Mouse (Mus musculus) frontal cortex, postnatal 10 days (tissue): ENCODE results near the gene Ifnar2.
A peak's percentile ranks its signal among the peaks of the same experiment; 100 is the strongest.

Experiments used
- DNase-seq, 2 experiments: peaks; one replicate each; pipeline ENCODE4 v3.0.0; 2022; ENCODE audit warnings: low spot score in 2 of 2, mixed read lengths in 1 of 2

The Ifnar2 gene

DNA sequence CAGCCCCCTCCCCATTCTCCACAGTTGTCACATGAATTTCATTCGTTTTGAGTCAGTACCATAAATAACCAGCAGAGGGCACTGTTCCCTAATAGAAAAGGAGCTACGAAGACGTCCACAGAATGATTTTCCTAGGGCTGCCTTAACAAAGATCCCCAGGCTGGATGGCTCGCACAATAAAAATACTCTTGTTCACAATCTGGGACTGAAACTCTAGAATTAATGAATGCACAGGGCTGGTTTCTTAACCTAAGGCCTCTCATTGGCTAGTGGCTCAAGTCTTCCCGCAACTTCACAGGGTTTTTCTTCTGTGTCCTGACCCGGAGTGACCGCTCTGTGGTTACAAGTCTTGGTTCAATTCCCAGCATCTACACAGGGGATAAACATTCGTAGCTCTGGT, 14.0 kb upstream of the Ifnar2 start:
- peak in 1 of 2 experiments; percentile 30 for DNase-seq

- no peak for DNase-seq
These were observed 13.1 kb upstream of the Ifnar2 start for GRCm38 (mm10) chr16:91359531-91359930.

DNA sequence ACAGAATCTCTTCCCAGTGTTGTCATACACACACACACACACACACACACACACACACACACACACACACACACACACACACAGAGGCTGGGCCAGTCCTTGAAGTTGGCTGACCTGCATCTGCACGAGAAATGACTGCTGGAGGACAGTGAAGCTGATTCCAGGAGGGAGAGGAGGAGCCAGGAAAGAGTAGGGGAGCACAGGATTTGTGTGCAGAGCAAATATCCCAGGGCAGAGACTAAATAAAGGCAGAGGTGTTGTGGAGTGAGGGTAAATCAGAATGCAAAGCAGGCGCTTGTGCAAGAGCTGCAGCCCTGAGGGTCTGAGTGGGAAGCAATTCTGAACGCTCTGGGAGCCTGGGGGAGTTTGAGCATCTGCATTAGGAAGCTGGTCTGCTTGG, 12.4 kb upstream of the Ifnar2 start:
- no peak for DNase-seq

DNA sequence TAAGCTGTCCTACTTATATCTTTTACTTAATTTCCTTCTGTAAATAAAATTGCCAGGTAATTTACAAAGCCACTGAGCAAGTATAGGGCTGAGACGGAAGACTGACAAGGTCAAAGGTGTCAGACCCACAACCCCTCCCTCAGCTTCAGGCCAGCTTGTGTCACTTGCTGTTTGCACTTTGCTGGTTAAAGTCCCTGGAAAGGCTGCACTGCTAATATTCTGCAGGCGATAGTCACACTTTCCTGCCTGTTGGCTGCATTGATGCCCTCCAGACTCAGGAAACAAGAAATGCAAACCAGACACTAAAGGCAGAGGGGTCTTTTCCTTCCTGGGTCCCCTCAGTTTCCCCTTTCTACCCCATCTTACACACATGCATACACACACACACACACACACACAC, 10.6 kb upstream of the Ifnar2 start:
- no peak for DNase-seq

DNA sequence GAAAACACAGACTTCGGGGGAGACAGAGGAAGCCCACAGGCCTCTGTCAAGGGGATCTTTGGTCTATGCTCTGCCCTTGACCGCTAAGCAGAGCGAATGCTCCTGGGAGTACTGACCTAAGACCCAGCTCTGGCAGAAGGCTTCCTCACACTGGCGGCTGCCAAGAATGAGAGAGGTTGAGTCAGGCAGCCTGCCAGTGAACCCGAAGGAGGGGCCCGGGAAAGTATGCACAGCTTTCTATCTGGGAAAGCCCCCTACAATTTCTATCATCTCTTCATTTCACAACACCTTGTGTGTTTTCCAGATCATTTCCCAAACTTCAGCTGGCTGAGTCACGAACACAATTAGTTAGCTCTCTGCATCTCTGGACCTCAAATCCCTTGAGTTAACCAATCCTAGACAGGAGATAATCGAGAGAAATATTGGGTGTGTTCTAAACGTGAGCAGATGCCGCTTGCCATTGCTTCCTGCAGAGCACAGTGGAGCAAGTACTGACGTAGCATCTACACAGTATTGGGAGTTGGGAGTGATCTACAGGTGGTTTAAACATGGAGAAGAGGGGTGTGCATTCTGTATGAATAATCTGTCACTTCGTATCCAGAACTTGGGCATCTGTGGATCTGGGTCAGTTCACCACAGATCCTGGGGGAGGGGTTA, 9.8 kb upstream of the Ifnar2 start:
- no peak for DNase-seq

GRCm38 (mm10) chr16:91363483-91363882, 9.1 kb upstream of the Ifnar2 start:
- DNase-seq = no peak

GRCm38 (mm10) chr16:91366567-91366966, 6.0 kb upstream of the Ifnar2 start:
- DNase-seq = no peak

- no peak for DNase-seq
These were observed 5.5 kb upstream of the Ifnar2 start for GRCm38 (mm10) chr16:91367066-91367465.

DNA sequence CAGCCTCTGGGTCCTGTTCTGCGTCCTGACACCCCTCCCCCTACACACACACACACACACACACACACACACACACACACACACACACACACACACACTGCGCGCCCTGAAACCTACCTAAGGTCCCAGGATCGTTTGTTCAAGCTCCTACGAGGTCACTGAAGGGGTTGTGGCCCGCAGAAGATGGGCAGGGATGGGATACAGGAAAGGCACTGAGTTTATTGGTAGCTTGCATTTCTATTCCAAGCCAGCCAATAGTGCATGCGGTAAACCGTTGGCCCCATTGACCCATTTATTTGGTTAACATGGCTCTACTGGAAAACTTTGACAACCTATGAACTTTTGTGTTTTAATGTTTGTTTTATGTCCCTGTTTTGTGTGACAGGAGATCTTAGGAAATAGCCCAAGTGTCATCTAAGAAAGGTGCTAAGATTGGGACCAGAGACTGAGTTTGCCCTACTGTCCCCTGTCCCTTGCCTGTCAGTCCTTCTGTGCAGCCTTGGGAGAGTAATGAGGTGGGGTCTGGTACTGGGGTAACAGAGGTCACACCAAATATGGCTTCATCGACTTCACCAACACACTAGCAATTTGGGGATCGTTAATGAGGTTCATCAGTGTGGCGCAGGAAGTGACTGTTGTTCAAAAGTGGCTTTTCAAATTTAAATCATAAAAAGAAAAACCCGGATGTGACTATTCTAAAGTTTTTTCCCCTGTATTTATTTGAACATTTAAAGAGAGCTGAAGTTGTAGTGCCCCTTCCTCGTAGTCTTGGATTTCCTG, 1.1 kb downstream of the Ifnar2 start:
- no peak for DNase-seq

GRCm38 (mm10) chr16:91374253-91374634, 1.7 kb downstream of the Ifnar2 start:
- DNase-seq = no peak

DNA sequence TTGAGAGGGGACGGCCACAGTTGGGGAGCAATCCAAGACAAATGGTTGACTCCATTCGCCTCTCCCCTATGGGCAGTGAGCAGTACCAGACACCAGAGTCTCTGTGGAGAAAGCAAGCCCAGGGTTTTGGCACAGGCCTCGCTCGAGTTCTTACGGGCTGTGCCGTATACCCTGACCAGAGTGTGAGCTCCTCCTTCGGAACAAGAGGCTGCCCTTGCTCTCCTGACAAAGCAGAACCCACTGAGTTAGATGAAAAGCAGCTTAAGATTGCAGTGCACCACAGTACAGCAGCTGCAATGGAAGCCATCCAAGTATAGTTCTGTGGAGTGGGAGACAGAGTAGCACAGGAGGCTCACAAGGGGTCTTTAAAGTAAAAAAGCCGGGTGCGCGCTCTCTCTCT, 4.1 kb downstream of the Ifnar2 start:
- DNase-seq = no peak

GRCm38 (mm10) chr16:91378431-91378986, 5.9 kb downstream of the Ifnar2 start:
- DNase-seq = no peak

- no peak for DNase-seq
These were observed 6.4 kb downstream of the Ifnar2 start for GRCm38 (mm10) chr16:91378991-91379390.

DNA sequence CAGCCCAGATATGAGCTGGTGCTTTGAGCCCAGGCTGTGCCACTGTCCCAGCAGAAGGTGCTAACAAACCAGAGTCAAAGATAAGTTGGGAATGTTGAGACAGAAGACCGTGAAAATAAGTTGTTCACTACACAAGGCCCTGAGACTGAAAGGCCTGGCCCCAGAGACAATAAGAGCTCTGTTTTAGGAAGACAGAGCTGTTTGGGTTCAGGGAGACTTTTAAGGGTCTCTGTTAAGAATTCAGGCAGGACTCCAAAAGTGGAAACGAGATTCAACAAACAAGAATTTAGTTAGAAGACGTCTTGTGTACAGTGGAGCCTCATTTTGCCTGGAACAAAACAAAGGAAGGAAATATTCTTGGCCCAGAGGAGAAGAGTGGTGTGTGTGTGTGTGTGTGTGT, 6.8 kb downstream of the Ifnar2 start:
- DNase-seq = no peak

DNA sequence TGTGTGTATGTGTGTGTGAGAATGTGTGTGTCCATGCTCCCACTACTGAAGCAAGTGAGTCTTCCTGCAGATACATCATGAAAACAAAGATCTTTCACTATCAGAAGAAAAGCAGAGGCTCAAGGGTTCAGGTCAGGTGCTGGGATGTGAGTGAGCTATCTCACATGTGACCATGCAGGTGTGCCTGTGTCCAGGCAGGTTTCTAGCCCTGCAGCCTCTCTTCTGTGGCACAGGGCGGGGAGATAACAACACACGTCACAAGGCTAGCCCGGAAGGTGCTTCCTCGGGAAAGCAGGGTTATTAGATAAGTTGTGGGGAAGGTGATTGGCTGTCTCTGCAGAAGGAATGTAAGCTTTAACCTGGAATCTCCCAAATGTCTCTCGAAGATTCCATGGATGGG, 7.6 kb downstream of the Ifnar2 start:
- no peak for DNase-seq

- no peak for DNase-seq
These were observed 9.0 kb downstream of the Ifnar2 start for GRCm38 (mm10) chr16:91381606-91382005.

DNA sequence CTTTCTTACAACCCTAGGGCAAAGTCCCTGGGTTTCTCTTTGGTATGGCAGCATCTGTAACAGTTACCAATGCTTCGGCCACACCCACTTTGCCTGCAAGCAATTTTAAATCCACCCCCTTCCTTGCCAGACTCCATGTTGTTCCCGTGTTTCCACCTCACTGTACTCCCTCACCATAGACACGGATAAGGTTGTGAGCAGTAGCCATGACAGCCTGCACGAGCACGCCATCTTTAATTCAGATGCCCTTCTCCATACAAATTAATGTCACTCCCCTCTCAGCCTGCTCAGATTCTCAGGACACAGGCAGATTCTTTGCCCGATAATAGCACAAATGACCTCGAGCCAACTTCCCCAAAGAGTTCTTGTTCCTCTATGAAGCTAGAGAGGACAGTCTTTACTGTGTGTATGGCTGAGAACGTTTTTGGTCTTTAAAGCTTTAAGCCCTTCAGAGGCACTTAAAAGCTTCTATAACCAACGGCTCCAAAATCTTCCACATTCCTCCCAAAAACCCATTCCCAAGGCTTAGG, 9.7 kb downstream of the Ifnar2 start:
- no peak for DNase-seq

DNA sequence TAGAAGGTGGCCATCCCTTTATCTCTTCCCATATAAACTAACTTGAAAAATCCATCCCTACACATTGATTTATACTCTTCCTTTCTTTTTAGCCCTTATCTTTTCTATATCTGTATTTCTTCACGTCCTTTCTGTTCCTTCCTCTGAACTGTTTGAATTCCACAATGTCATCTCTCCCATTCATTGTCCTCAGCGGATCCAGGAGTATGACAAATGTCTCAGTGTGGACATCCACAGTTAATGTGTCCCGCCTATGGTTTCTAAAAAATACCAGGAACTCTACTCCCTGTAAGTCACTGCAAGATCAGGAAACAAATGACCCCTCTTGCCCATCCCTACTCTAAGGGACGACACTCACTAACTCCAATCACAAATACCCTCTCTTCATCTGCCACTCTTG, 11.6 kb downstream of the Ifnar2 start:
- DNase-seq = no peak

- DNase-seq = no peak
These were observed 13.0 kb downstream of the Ifnar2 start for GRCm38 (mm10) chr16:91385621-91386020.

- DNase-seq = no peak
These were observed 14.0 kb downstream of the Ifnar2 start for GRCm38 (mm10) chr16:91386419-91387120.

DNA sequence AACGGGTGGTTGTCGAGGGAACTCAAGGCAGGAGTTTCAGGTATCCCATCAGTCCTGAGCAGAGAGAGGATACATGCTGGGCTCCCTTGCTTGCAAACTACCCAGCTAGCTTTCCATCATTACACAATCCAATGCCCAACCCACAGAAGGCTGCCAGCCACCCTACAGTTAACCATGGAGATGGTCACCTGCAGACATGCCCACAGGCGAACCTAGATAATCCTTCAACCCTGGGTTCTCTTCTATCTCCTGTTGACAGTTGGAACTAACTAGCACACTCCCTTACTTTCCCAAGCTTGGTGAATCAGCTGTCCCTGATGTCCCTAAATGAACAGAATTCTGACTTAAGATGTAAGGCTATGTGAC, 14.5 kb downstream of the Ifnar2 start:
- no peak for DNase-seq

GRCm38 (mm10) chr16:91390100-91390499, 17.5 kb downstream of the Ifnar2 start:
- DNase-seq = no peak
